Mouse (Mus musculus) forebrain, embryonic 10.5 days (tissue): Measurements from ENCODE around the gene Sox12. TPM values are rescaled to one million over a fixed set of nuclear protein-coding genes. Genes with fewer than 3 reads are reported as not detected.
"Not testable (repeated sequence)": the region's sequence is repeated elsewhere in the genome, so short reads cannot be mapped to it uniquely, and the experiment has no call there.

ENCODE experiments used
- DNase-seq: peaks from one replicate; pipeline ENCODE4 v3.0.0-alpha.2; 2017; ENCODE audit warnings: low spot score; ENCODE audit errors: extremely low spot score
- H3K27ac ChIP-seq: fragments of 300-500 bp; sonication (generic); 2 replicates; pipeline ENCODE4 v1.5.1; 2016; ENCODE audit warnings: mild to moderate bottlenecking
- H3K27me3 ChIP-seq: fragments of 300-500 bp; sonication (generic); 2 replicates; pipeline ENCODE4 v1.6.1; 2016; ENCODE audit warnings: mild to moderate bottlenecking; ENCODE audit not compliant: poor library complexity, severe bottlenecking
- H3K36me3 ChIP-seq: fragments of 300-500 bp; sonication (generic); replicated peaks from 2 replicates; pipeline ENCODE4 v1.6.1; 2016; ENCODE audit warnings: mild to moderate bottlenecking, moderate library complexity
- H3K4me1 ChIP-seq: fragments of 300-500 bp; sonication (generic); 2 replicates; pipeline ENCODE4 v1.6.1; 2016
- H3K4me3 ChIP-seq: fragments of 300-500 bp; sonication (generic); 2 replicates; pipeline ENCODE4 v1.5.1; 2016; ENCODE audit warnings: mild to moderate bottlenecking, moderate library complexity
- H3K9me3 ChIP-seq: fragments of 300-500 bp; sonication (generic); 2 replicates; pipeline ENCODE4 v1.6.1; 2016; ENCODE audit warnings: mild to moderate bottlenecking, moderate library complexity
- WGBS: fragments of 180-500 bp; shearing (Covaris S2); methylation state at CpG from one replicate; pipeline ENCODE4 v1.1.7; 2016; 5-methylcytosine and 5-hydroxymethylcytosine counted together
- polyA plus RNA-seq: library from polyadenylated mRNA; unstranded; fragments of >200 nt; fragmentation: Nextera tagmentation; extraction: Ambion mirVana; gene quantifications from 2 replicates; pipeline ENCODE4 v1.2.1, GENCODE M21; 2016

The Sox12 gene
- 9.3 and 9.5 TPM in 2 replicates for polyA plus RNA-seq

GRCm38 (mm10) chr2:152397680-152398435 lies at the start of gene Sox12:
Gene Sox12, minus strand, starts transcription at chr2:152398063.
- DNase-seq, result peak; percentile 96
- H3K9me3 ChIP-seq, result no peaks in the 10 kb centered on the region
- peak within 1 kb of the TSS; percentile 99 for H3K27ac ChIP-seq
- H3K4me3 ChIP-seq, result peak within 1 kb of the TSS; percentile 94
- no peaks in the 10 kb centered on the region for H3K27me3 ChIP-seq
- 2% methylated on average over 98 of the region's 104 CpGs for WGBS
- peaks cover 62% of the 10 kb centered on the region for H3K4me1 ChIP-seq
- H3K36me3 ChIP-seq, result peaks cover 16% of the 10 kb centered on the region

- DNase-seq, result no peak
- H3K4me1 ChIP-seq, result peaks cover 33% of the 10 kb centered on the region
- H3K9me3 ChIP-seq, result no peaks in the 10 kb centered on the region
- H3K4me3 ChIP-seq, result no peak overlapping the region
- no peaks in the 10 kb centered on the region for H3K36me3 ChIP-seq
- no peaks in the 10 kb centered on the region for H3K27me3 ChIP-seq
- no peak overlapping the region for H3K27ac ChIP-seq
- WGBS, result 74% methylated on average over 5 of the region's 5 CpGs
These were observed 49.6 kb upstream of the Sox12 start for GRCm38 (mm10) chr2:152447461-152447860.

DNA sequence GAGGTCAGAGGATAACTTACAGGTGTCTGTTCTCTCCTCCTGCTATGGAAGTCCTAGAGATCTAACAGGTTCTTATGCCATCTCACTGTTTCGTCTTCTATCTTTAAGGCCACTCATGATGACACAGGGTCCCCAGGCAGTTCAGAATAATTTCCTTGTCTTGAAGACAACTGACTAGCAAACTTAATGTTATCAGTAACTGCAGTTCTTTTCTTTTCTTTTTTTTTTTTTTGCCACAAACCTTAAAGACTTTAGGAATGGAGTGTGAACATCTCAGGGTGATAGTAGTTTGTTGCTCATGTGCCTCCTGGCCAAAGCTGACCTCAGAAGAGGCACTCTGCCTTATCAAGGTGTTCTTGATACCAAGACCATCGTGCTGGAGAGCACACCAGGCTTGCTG lies 48.8 kb upstream of the Sox12 start:
- no peaks in the 10 kb centered on the region for H3K9me3 ChIP-seq
- WGBS, result 88% methylated on average over 2 of the region's 2 CpGs
- H3K4me1 ChIP-seq, result peaks cover 33% of the 10 kb centered on the region
- no peak overlapping the region for H3K27ac ChIP-seq
- H3K4me3 ChIP-seq, result no peak overlapping the region
- no peaks in the 10 kb centered on the region for H3K27me3 ChIP-seq
- no peak for DNase-seq
- no peaks in the 10 kb centered on the region for H3K36me3 ChIP-seq

DNA sequence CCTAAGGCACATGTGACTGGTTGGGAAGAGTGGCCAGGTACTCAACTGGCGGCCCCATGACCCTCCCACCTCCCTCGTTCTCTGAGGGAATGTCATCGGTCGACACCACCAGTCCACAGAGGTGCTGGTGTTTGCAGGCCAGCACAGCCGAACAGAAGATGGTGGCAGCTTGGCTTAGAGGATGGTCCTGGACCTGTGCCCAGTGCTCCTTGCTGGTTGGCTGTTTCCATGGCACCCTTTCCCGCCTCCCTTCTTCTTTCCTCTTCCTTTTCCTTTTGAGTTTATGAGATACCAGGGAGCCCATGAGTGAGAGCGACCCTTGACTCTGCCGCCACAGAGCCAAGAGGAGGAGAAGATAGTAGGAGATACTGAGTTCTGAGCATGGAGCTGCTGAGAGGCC lies 45.4 kb upstream of the Sox12 start:
- DNase-seq, result no peak
- Histone ChIP-seq H3K36me3 (no peaks in the 10 kb centered on the region), H3K4me3 (no peak overlapping the region), H3K27ac (no peak overlapping the region), H3K4me1 (peaks cover 18% of the 10 kb centered on the region), H3K27me3 (no peaks in the 10 kb centered on the region), H3K9me3 (no peaks in the 10 kb centered on the region)
- 91% methylated on average over 8 of the region's 8 CpGs for WGBS

- H3K36me3 ChIP-seq, result no peaks in the 10 kb centered on the region
- H3K4me1 ChIP-seq, result peaks cover 13% of the 10 kb centered on the region
- no peak for DNase-seq
- no peak overlapping the region for H3K27ac ChIP-seq
- H3K4me3 ChIP-seq, result no peak overlapping the region
- H3K9me3 ChIP-seq, result no peaks in the 10 kb centered on the region
- no peaks in the 10 kb centered on the region for H3K27me3 ChIP-seq
- 80% methylated on average over 4 of the region's 4 CpGs for whole genome bisulfite sequencing
These were observed 44.5 kb upstream of the Sox12 start for GRCm38 (mm10) chr2:152442322-152442721.

GRCm38 (mm10) chr2:152439833-152440232 lies 42.0 kb upstream of the Sox12 start:
- DNase-seq, result no peak
- Histone ChIP-seq H3K27ac (no peak overlapping the region), H3K4me3 (no peak overlapping the region), H3K9me3 (no peaks in the 10 kb centered on the region), H3K27me3 (peaks cover 5% of the 10 kb centered on the region; the same call in 1 of the 2 replicates), H3K4me1 (peaks cover 17% of the 10 kb centered on the region), H3K36me3 (no peaks in the 10 kb centered on the region)
- 89% methylated on average over 2 of the region's 2 CpGs for WGBS

GRCm38 (mm10) chr2:152438963-152439362 lies 41.1 kb upstream of the Sox12 start:
- 69% methylated on average over 1 of the region's 1 CpGs for WGBS
- H3K27ac ChIP-seq, result no peak overlapping the region
- H3K4me3 ChIP-seq, result no peak overlapping the region
- H3K27me3 ChIP-seq, result peaks cover 5% of the 10 kb centered on the region; the same call in 1 of the 2 replicates
- no peaks in the 10 kb centered on the region for H3K9me3 ChIP-seq
- H3K4me1 ChIP-seq, result peaks cover 15% of the 10 kb centered on the region
- DNase-seq, result no peak
- no peaks in the 10 kb centered on the region for H3K36me3 ChIP-seq

GRCm38 (mm10) chr2:152436983-152437860 lies 39.4 kb upstream of the Sox12 start:
- peak overlapping the region; percentile 78 for H3K27ac ChIP-seq
- H3K27me3 ChIP-seq, result peaks cover 5% of the 10 kb centered on the region; the same call in 1 of the 2 replicates
- H3K4me3 ChIP-seq, result peak overlapping the region; percentile 47
- peak; percentile 84 for DNase-seq
- 3% methylated on average over 23 of the region's 23 CpGs for WGBS
- H3K36me3 ChIP-seq, result no peaks in the 10 kb centered on the region
- H3K9me3 ChIP-seq, result no peaks in the 10 kb centered on the region
- peaks cover 19% of the 10 kb centered on the region for H3K4me1 ChIP-seq

- peaks cover 5% of the 10 kb centered on the region; the same call in 1 of the 2 replicates for H3K27me3 ChIP-seq
- WGBS, result 83% methylated on average over 7 of the region's 7 CpGs
- H3K4me1 ChIP-seq, result peaks cover 19% of the 10 kb centered on the region
- H3K4me3 ChIP-seq, result no peak overlapping the region
- no peak for DNase-seq
- no peak overlapping the region for H3K27ac ChIP-seq
- no peaks in the 10 kb centered on the region for H3K9me3 ChIP-seq
- H3K36me3 ChIP-seq, result no peaks in the 10 kb centered on the region
These were observed 38.6 kb upstream of the Sox12 start for GRCm38 (mm10) chr2:152436405-152436901.

DNA sequence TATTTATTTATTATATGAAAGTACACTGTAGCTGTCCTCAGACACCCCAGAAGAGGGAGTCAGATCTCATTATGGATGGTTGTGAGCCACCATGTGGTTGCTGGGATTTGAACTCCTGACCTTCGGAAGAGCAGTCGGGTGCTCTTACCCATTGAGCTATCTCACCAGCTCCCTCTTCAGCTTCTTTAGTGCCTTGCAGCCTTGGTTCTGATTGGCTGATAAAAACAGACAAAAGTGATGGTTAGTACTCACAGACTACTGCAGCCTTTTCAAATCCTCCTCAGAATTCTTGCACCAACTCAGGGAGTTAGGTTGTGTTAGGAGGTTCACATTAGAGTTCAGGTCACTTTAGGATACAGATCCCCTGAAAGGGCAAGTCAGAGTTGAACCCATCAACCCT lies 30.6 kb upstream of the Sox12 start:
- not testable (repeated sequence) for H3K4me3 ChIP-seq, H3K36me3 ChIP-seq, DNase-seq, H3K27me3 ChIP-seq, H3K9me3 ChIP-seq, H3K27ac ChIP-seq
- 93% methylated on average over 2 of the region's 2 CpGs for WGBS
- H3K4me1 ChIP-seq, result peaks cover 12% of the 10 kb centered on the region

- peak overlapping the region; percentile 63; the same call in 1 of the 2 replicates for H3K27ac ChIP-seq
- H3K4me3 ChIP-seq, result peak overlapping the region; percentile 39
- no peaks in the 10 kb centered on the region for H3K27me3 ChIP-seq
- no peaks in the 10 kb centered on the region for H3K36me3 ChIP-seq
- 8% methylated on average over 12 of the region's 12 CpGs for WGBS
- H3K9me3 ChIP-seq, result no peaks in the 10 kb centered on the region
- H3K4me1 ChIP-seq, result peaks cover 12% of the 10 kb centered on the region
- DNase-seq, result no peak
These were observed 29.6 kb upstream of the Sox12 start for GRCm38 (mm10) chr2:152427493-152427892.

DNA sequence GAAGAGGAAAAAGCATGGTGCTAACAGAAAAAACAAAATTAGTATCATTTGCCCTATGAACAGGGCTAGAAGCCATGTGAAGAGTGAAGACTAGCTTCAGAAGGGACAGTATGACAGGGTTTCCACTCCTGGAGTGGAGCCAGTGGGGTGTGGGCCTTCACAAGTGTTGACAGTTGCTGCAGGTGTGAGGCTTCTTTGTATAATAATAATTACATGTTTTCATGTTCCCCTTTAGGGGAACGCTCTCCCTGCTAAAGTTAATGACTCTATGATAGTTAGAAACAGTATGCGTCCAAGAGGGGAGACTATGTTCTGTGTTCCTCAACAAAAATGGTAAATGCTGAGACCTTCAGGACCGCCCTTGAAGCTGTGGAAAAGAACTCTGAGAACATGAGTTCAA lies 17.9 kb upstream of the Sox12 start:
- peak overlapping the region; percentile 96 for H3K4me3 ChIP-seq
- DNase-seq, result no peak
- peaks cover 5% of the 10 kb centered on the region; the same call in 1 of the 2 replicates for H3K36me3 ChIP-seq
- H3K4me1 ChIP-seq, result peaks cover 37% of the 10 kb centered on the region
- 96% methylated on average over 3 of the region's 3 CpGs for WGBS
- peak overlapping the region; percentile 100 for H3K27ac ChIP-seq
- no peaks in the 10 kb centered on the region for H3K27me3 ChIP-seq
- peaks cover 15% of the 10 kb centered on the region for H3K9me3 ChIP-seq
